Mouse (Mus musculus): ENCODE data around the gene Kif21b. TPM values are rescaled to one million over a fixed set of nuclear protein-coding genes. Genes with fewer than 3 reads are reported as not detected.

Kif21b gene
- total and polyA plus RNA-seq, 3 experiments, result 4.0 to 34.0 TPM; not detected in 1

- H3K9me3 ChIP-seq (replicated peaks; ENCODE audit: insufficient read depth, low read length), result no peaks in the 10 kb centered on the region
- H3K4me1 ChIP-seq (ENCODE audit: control insufficient read depth in 1 of 2, insufficient read depth in 2 of 2, low read length in 2 of 2), result peaks cover 30 to 54% of the 10 kb centered on the region in 2 experiments
- H3K79me2 ChIP-seq (ENCODE audit: control insufficient read depth, insufficient read depth, low read length, poor library complexity), result peaks cover 18% of the 10 kb centered on the region
- H3K4me3 ChIP-seq (ENCODE audit: control insufficient read depth in 1 of 2, insufficient read depth in 1 of 2, low read depth in 2 of 2, low read length in 2 of 2), result no peak overlapping the region
- DNase-seq (ENCODE audit: low read depth, low spot score), result no peak
- peaks cover 0 to 30% of the 10 kb centered on the region in 2 experiments; a peak in 2 of 4 replicates for H3K36me3 ChIP-seq (ENCODE audit: control insufficient read depth in 1 of 2, insufficient read depth in 2 of 2, low read length in 2 of 2)
- H3K9ac ChIP-seq (ENCODE audit: control insufficient read depth, low read depth, low read length, poor library complexity, severe bottlenecking), result no peak overlapping the region
- no peak overlapping the region for H3K27ac ChIP-seq (ENCODE audit: control insufficient read depth, low read depth, low read length)
- H3K27me3 ChIP-seq (ENCODE audit: control insufficient read depth in 1 of 2, insufficient read depth in 2 of 2, low read length in 2 of 2), result no peaks in the 10 kb centered on the region
- TF ChIP-seq UBTF (IDR thresholded peaks at IDR 0.05; ENCODE audit: borderline replicate concordance, insufficient read depth, low read depth, low read length), result no peak
- TF ChIP-seq MYB (IDR thresholded peaks at IDR 0.05; ENCODE audit: low read depth, low read length), result no peak
- no peak for TF ChIP-seq POLR2A (IDR thresholded peaks at IDR 0.05; ENCODE audit: control insufficient read depth in 1 of 2, insufficient read depth in 1 of 2, low read depth in 1 of 2, low read length in 2 of 2, poor library complexity in 1 of 2)
- TF ChIP-seq ELF1 (IDR thresholded peaks at IDR 0.05; ENCODE audit: low read depth, low read length), result no peak
- TF ChIP-seq NRF1 (IDR thresholded peaks at IDR 0.05; ENCODE audit: insufficient read depth, low read depth, low read length, poor library complexity, severe bottlenecking), result no peak
- no peak for TF ChIP-seq KAT2A (conservative IDR thresholded peaks at IDR 0.05; ENCODE audit: low read depth, low read length)
- TF ChIP-seq CHD1 (IDR thresholded peaks at IDR 0.05; ENCODE audit: low read depth, low read length), result no peak
- no peak for TF ChIP-seq SMC3 (IDR thresholded peaks at IDR 0.05; ENCODE audit: low read depth, low read length)
- TF ChIP-seq USF1 (IDR thresholded peaks at IDR 0.05; ENCODE audit: low read depth, low read length), result no peak
- no peak for TF ChIP-seq ZKSCAN1 (IDR thresholded peaks at IDR 0.05; ENCODE audit: low read depth, low read length)
- no peak for TF ChIP-seq ETS1 (IDR thresholded peaks at IDR 0.05; ENCODE audit: low read depth, low read length)
- TF ChIP-seq HCFC1 (IDR thresholded peaks at IDR 0.05; ENCODE audit: low read depth, low read length), result no peak
- no peak for TF ChIP-seq MEF2A (IDR thresholded peaks at IDR 0.05; ENCODE audit: extremely low read depth, insufficient replicate concordance, low read depth, low read length, poor library complexity, severe bottlenecking)
- no peak for TF ChIP-seq MAX (IDR thresholded peaks at IDR 0.05; ENCODE audit: low read length)
- TF ChIP-seq CTCF (IDR thresholded peaks at IDR 0.05 in 2 of 3, conservative IDR thresholded peaks at IDR 0.05 in 1 of 3; ENCODE audit: control insufficient read depth in 1 of 3, insufficient read depth in 1 of 3, low read depth in 2 of 3, low read length in 3 of 3, poor library complexity in 1 of 3, severe bottlenecking in 1 of 3), result no peak
- no peak for TF ChIP-seq JUND (IDR thresholded peaks at IDR 0.05; ENCODE audit: low read depth, low read length)
- TF ChIP-seq EP300 (IDR thresholded peaks at IDR 0.05; ENCODE audit: low read depth in 1 of 2, low read length in 2 of 2), result no peak
- no peak for TF ChIP-seq NELFE (IDR thresholded peaks at IDR 0.05; ENCODE audit: low read depth, low read length)
- no peak for TF ChIP-seq POLR2AphosphoS2 (IDR thresholded peaks at IDR 0.05; ENCODE audit: low read length)
Observed at GRCm38 (mm10) chr1:136128944-136129589, 2.1 kb upstream of the Kif21b start.

- Histone ChIP-seq H3K27ac (ENCODE audit: control insufficient read depth, low read depth, low read length) (peak overlapping the region; percentile 53; the same call in 1 of the 2 replicates), H3K36me3 (ENCODE audit: control insufficient read depth in 1 of 2, insufficient read depth in 2 of 2, low read length in 2 of 2) (peaks cover 0 to 34% of the 10 kb centered on the region in 2 experiments; a peak in 2 of 4 replicates), H3K9me3 (replicated peaks; ENCODE audit: insufficient read depth, low read length) (no peaks in the 10 kb centered on the region), H3K4me3 (ENCODE audit: control insufficient read depth in 1 of 2, insufficient read depth in 1 of 2, low read depth in 2 of 2, low read length in 2 of 2) (peak overlapping the region; percentile 48 to 100; a peak in 2 of 4 replicates), H3K79me2 (ENCODE audit: control insufficient read depth, insufficient read depth, low read length, poor library complexity) (peaks cover 18% of the 10 kb centered on the region), H3K4me1 (ENCODE audit: control insufficient read depth in 1 of 2, insufficient read depth in 2 of 2, low read length in 2 of 2) (peaks cover 37 to 62% of the 10 kb centered on the region in 2 experiments), H3K9ac (ENCODE audit: control insufficient read depth, low read depth, low read length, poor library complexity, severe bottlenecking) (peak overlapping the region; percentile 58), H3K27me3 (ENCODE audit: control insufficient read depth in 1 of 2, insufficient read depth in 2 of 2, low read length in 2 of 2) (no peaks in the 10 kb centered on the region)
- TF ChIP-seq TCF12 (IDR thresholded peaks at IDR 0.05; ENCODE audit: low read depth, low read length) (peak; percentile 57; the same call in 1 of the 2 replicates), RAD21 (IDR thresholded peaks at IDR 0.05; ENCODE audit: low read depth, low read length) (no peak), POLR2AphosphoS2 (IDR thresholded peaks at IDR 0.05; ENCODE audit: low read length) (peak; percentile 36; the same call in 1 of the 2 replicates), KAT2A (conservative IDR thresholded peaks at IDR 0.05; ENCODE audit: low read depth, low read length) (peak; percentile 41), EP300 (IDR thresholded peaks at IDR 0.05; ENCODE audit: low read depth in 1 of 2, low read length in 2 of 2) (peak in 1 of 2 experiments; percentile 56; a peak in 1 of 4 replicates)
- DNase-seq (ENCODE audit: low read depth, low spot score), result peak; percentile 54
Observed at GRCm38 (mm10) chr1:136130107-136130506, 1.1 kb upstream of the Kif21b start.
